Mouse (Mus musculus) heart, adult 2 months (tissue): ENCODE data around the gene Gm11549. TPM values are rescaled to one million over a fixed set of nuclear protein-coding genes. Genes with fewer than 3 reads are reported as not detected.

Experiments used
- DNase-seq, 2 experiments: peaks; one replicate each; pipeline ENCODE4 v3.0.0; 2021
- H3K27ac ChIP-seq: fragments of 200-600 bp; 2 replicates; pipeline ENCODE4 v1.8.1; 2022
- H3K27me3 ChIP-seq: fragments of 200-500 bp; 2 replicates; pipeline ENCODE4 v1.6.1; 2012; ENCODE audit warnings: mild to moderate bottlenecking, low read length, inconsistent platforms, mixed read lengths; ENCODE audit not compliant: control insufficient read depth, insufficient read depth
- H3K36me3 ChIP-seq: fragments of 200-500 bp; 2 replicates; pipeline ENCODE4 v1.6.1; 2012; ENCODE audit warnings: low read length, inconsistent platforms; ENCODE audit not compliant: control insufficient read depth, insufficient read depth
- H3K4me1 ChIP-seq: fragments of 200-500 bp; 2 replicates; pipeline ENCODE4 v1.6.1; 2011; ENCODE audit warnings: low read length; ENCODE audit not compliant: control insufficient read depth, insufficient read depth
- H3K4me3 ChIP-seq: fragments of 200-600 bp; 2 replicates; pipeline ENCODE4 v1.8.1; 2022
- H3K79me2 ChIP-seq: fragments of 200-500 bp; replicated peaks from 2 replicates; pipeline ENCODE4 v1.6.1; 2012; ENCODE audit warnings: mild to moderate bottlenecking, inconsistent platforms, low read length, moderate library complexity, mixed read lengths; ENCODE audit not compliant: control insufficient read depth, insufficient read depth
- H3K9ac ChIP-seq: fragments of 200-500 bp; 2 replicates; pipeline ENCODE4 v1.6.1; 2012; ENCODE audit warnings: low read depth, mild to moderate bottlenecking, control low read depth, inconsistent platforms, low read length, mixed read lengths
- CTCF ChIP-seq: fragments of 200-600 bp; IDR thresholded peaks from 2 replicates; pipeline ENCODE4 v1.8.1; 2022; ENCODE audit warnings: antibody characterized with exemption, mild to moderate bottlenecking, moderate library complexity
- EP300 ChIP-seq: fragments of 200-500 bp; IDR thresholded peaks from 2 replicates; pipeline ENCODE4 v1.6.1; 2011; ENCODE audit warnings: low read depth, low read length, control low read depth; ENCODE audit not compliant: insufficient read depth
- POLR2A ChIP-seq: fragments of 200-500 bp; IDR thresholded peaks from 2 replicates; pipeline ENCODE4 v1.6.1; 2011; ENCODE audit warnings: mild to moderate bottlenecking, low read depth, low read length, control low read depth; ENCODE audit not compliant: insufficient read depth
- WGBS: fragments of 180-500 bp; shearing (Covaris S2); methylation state at CpG from one replicate; pipeline ENCODE4 v1.1.7; 2018; 5-methylcytosine and 5-hydroxymethylcytosine counted together
- intact Hi-C: fragments of 180-260 bp; cut with DNase I; formaldehyde crosslinking; loops from one replicate; pipeline ENCODE4 v1.15.1; 2025
- long read RNA-seq: library from polyadenylated mRNA; stranded (forward); transcript quantifications from one replicate; pipeline ENCODE4 v2.0.0, GENCODE M21; 2021
- polyA plus RNA-seq: library from polyadenylated mRNA; depleted of rRNA; stranded (reverse); fragments of >200 nt; gene quantifications from 2 replicates; pipeline ENCODE4 v1.2.3, GENCODE M21; 2012; rRNA removed
- total RNA-seq, 2 experiments: library from RNA; stranded (reverse); gene quantifications; 2 replicates each; pipeline ENCODE4 v1.2.3; 2021

The Gm11549 gene
- total RNA-seq (not detected), polyA plus RNA-seq (not detected in 2 replicates)
- long read RNA-seq = 0 reads

- no peak for TF ChIP-seq CTCF
- TF ChIP-seq POLR2A = no peak
- no peak for TF ChIP-seq EP300
- Histone ChIP-seq H3K27ac (no peak within 1 kb of the TSS), H3K9ac (no peak within 1 kb of the TSS), H3K36me3 (no peaks in the 10 kb centered on the region), H3K4me1 (0 out of 2 replicates have a peak, but pooled peaks cover 1% of the 10 kb centered on the region), H3K79me2 (no peaks in the 10 kb centered on the region), H3K4me3 (peak within 1 kb of the TSS; percentile 50), H3K27me3 (peaks cover 3% of the 10 kb centered on the region; the same call in 1 of the 2 replicates)
- WGBS = 3% methylated on average over 51 of the region's 51 CpGs
- intact Hi-C loops = no loop called here
- peak; percentile 6 to 38 for DNase-seq
Measured at GRCm38 (mm10) chr3:36521073-36522060, at the start of gene Gm11549. Gene Gm11549, minus strand, starts transcription at chr3:36521813.

- Histone ChIP-seq H3K9ac (no peak overlapping the region), H3K27me3 (no peaks in the 10 kb centered on the region), H3K36me3 (no peaks in the 10 kb centered on the region), H3K27ac (no peak overlapping the region), H3K79me2 (peaks cover 2% of the 10 kb centered on the region; the same call in 1 of the 2 replicates), H3K4me3 (no peak overlapping the region), H3K4me1 (no peaks in the 10 kb centered on the region)
- intact Hi-C loops = loop anchor here (5.0 to 10.0 kb wide), 2 partner anchors 93 to 505 kb away; partner anchors contain the start of genes 1810062G17Rik, Acad9 and Anxa5
- 56% methylated on average over 5 of the region's 5 CpGs for WGBS
- no peak for DNase-seq
- TF ChIP-seq POLR2A (no peak), CTCF (no peak), EP300 (no peak)
Measured at GRCm38 (mm10) chr3:36569836-36570235, 48.2 kb upstream of the Gm11549 start.

- no peak for DNase-seq
- H3K79me2 ChIP-seq = no peaks in the 10 kb centered on the region; the same call in 1 of the 2 replicates
- no peak overlapping the region for H3K27ac ChIP-seq
- H3K4me1 ChIP-seq = no peaks in the 10 kb centered on the region
- no peaks in the 10 kb centered on the region; the same call in 1 of the 2 replicates for H3K36me3 ChIP-seq
- WGBS = 93% methylated on average over 3 of the region's 3 CpGs
- no peaks in the 10 kb centered on the region for H3K27me3 ChIP-seq
- no peak overlapping the region for H3K4me3 ChIP-seq
- TF ChIP-seq CTCF (no peak), EP300 (no peak), POLR2A (no peak)
- H3K9ac ChIP-seq = no peak overlapping the region
- intact Hi-C loops = no loop called here
Measured at GRCm38 (mm10) chr3:36563666-36564065, 42.1 kb upstream of the Gm11549 start.

- Histone ChIP-seq H3K4me1 (no peaks in the 10 kb centered on the region), H3K79me2 (no peaks in the 10 kb centered on the region), H3K4me3 (no peak overlapping the region), H3K27ac (no peak overlapping the region), H3K36me3 (peaks cover 2% of the 10 kb centered on the region; the same call in 1 of the 2 replicates), H3K9ac (no peak overlapping the region), H3K27me3 (no peaks in the 10 kb centered on the region)
- TF ChIP-seq POLR2A (no peak), EP300 (no peak), CTCF (no peak)
- intact Hi-C loops = no loop called here
- no peak for DNase-seq
- 83% methylated on average over 4 of the region's 4 CpGs for WGBS
Measured at GRCm38 (mm10) chr3:36559606-36560005, 38.0 kb upstream of the Gm11549 start.

DNA sequence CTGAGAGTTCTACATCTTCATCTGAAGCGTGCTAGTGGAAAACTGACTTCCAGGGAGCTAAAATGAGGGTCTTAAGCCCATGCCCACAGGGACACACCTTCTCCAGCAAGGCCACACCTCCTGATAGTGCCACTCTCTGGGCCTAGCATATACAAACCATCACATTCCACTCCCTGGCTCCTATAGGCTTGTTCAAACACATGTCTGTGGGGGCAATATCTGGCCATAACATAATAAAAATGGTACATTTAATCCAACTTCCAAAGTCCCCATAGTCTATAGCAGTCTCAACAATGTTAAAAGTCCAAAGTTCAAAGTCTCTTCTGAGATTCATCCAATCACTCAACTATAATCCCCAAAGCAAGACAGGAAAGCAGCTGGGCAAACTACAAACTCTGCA lies 36.0 kb upstream of the Gm11549 start:
- H3K4me1 ChIP-seq = no peaks in the 10 kb centered on the region; the same call in 1 of the 2 replicates
- H3K79me2 ChIP-seq = no peaks in the 10 kb centered on the region
- no peak overlapping the region for H3K9ac ChIP-seq
- H3K36me3 ChIP-seq = peaks cover 2% of the 10 kb centered on the region; the same call in 1 of the 2 replicates
- no peak for DNase-seq
- H3K27me3 ChIP-seq = no peaks in the 10 kb centered on the region
- H3K27ac ChIP-seq = no peak overlapping the region
- intact Hi-C loops = no loop called here
- WGBS = 89% methylated on average over 1 of the region's 1 CpGs
- TF ChIP-seq EP300 (no peak), CTCF (no peak), POLR2A (no peak)
- H3K4me3 ChIP-seq = no peak overlapping the region
